Mouse (Mus musculus) kidney, adult 2 months (tissue): ENCODE results near the gene Cfap100.

Experiments used
- CTCF ChIP-seq: fragments of 200-500 bp; conservative IDR thresholded peaks from 2 replicates; pipeline ENCODE4 v1.5.1; 2011; ENCODE audit warnings: low read depth, mild to moderate bottlenecking, control low read depth, low read length, moderate library complexity, mixed read lengths; ENCODE audit not compliant: insufficient read depth, insufficient read length
- POLR2A ChIP-seq: fragments of 200-500 bp; IDR thresholded peaks from one replicate; pipeline ENCODE4 v1.6.1; 2011; ENCODE audit warnings: low read depth, low read length, control low read depth

DNA sequence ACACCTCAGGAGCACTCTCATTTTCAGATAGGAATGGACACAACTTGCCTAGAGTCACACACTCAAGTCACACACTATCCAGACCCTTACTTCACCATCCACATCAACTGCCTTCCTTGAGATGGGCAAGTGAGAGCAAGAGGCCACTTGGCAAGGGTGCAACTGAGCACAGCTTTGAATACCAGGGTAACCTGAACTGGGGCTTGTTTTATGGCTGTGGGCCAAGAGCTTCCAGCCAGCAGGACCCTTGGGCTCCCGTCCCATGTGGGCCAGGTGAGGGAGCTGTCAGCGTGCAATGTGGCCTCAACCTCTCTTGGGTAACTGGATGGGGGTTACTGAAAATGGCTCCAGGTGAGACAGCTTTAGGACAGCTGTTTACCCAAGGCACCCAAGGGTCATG is 28.8 kb upstream of the Cfap100 start:
- TF ChIP-seq CTCF: no peak
- TF ChIP-seq POLR2A: no peak
